Mouse (Mus musculus) bone marrow, adult 2 months (tissue): Measurements from ENCODE around the gene B830017H08Rik.

Source experiments
- CTCF ChIP-seq: fragments of 200-500 bp; IDR thresholded peaks from 2 replicates; pipeline ENCODE4 v1.5.1; 2011; ENCODE audit warnings: low read length, control low read depth; ENCODE audit not compliant: control insufficient read depth, insufficient read depth
- POLR2A ChIP-seq: fragments of 200-500 bp; IDR thresholded peaks from 2 replicates; pipeline ENCODE4 v1.6.1; 2011; ENCODE audit warnings: low read depth, mild to moderate bottlenecking, control low read depth, low read length, borderline replicate concordance; ENCODE audit not compliant: control insufficient read depth

- TF ChIP-seq CTCF, result no peak
- TF ChIP-seq POLR2A, result no peak
These were observed 5.1 kb downstream of the B830017H08Rik start, which contains the start of gene Car15 for GRCm38 (mm10) chr16:17838051-17838450.
